ENCODE assay signal across 8 mouse cellular contexts in genomic region chr5:134581146-134581545, GRCm38 (mm10). TPM values are rescaled to one million over a fixed set of nuclear protein-coding genes. Genes with fewer than 3 reads are reported as not detected.
DNase-seq lines count a peak whose midpoint lies in the region; ATAC-seq lines count a peak whose summit lies in the region.

TSS of gene Rfc2 (plus strand) at chr5:134581366.

- no peaks in the 10 kb centered on the region for H3K9me3 ChIP-seq in forebrain, embryonic 14.5 days (replicated peaks; ENCODE audit: control insufficient read depth, low read length)
- no peaks in the 10 kb centered on the region for H3K9me3 ChIP-seq in hindbrain, embryonic 11.5 days (ENCODE audit: control insufficient read depth, low read length)
- H3K9me3 ChIP-seq in midbrain, embryonic 15.5 days, result no peaks in the 10 kb centered on the region

- no peaks in the 10 kb centered on the region for H3K27me3 ChIP-seq in forebrain, embryonic 14.5 days (replicated peaks; ENCODE audit: control insufficient read depth, insufficient read depth, low read length)
- no peaks in the 10 kb centered on the region for H3K27me3 ChIP-seq in hindbrain, embryonic 11.5 days (ENCODE audit: control insufficient read depth, insufficient read depth, low read length)
- no peaks in the 10 kb centered on the region for H3K27me3 ChIP-seq in midbrain, embryonic 15.5 days (replicated peaks)

- DNase-seq in urinary bladder, postnatal 14 days (ENCODE audit: low spot score), result peak; percentile 50
- DNase-seq in urinary bladder, postnatal 25 days (ENCODE audit: low spot score), result no peak
- DNase-seq in forebrain, embryonic 14.5 days (ENCODE audit: low spot score), result no peak
- DNase-seq in hindbrain, embryonic 11.5 days (ENCODE audit: low spot score), result no peak
- DNase-seq in layer of hippocampus, postnatal 36 days, result no peak
- DNase-seq in cerebellum, adult 11 months, result no peak
- DNase-seq in thymus, postnatal 36 days, result no peak

- ATAC-seq in forebrain, embryonic 14.5 days, result no peak
- ATAC-seq in hindbrain, embryonic 11.5 days (ENCODE audit: low FRiP score), result no peak
- ATAC-seq in midbrain, embryonic 15.5 days (replicated peaks), result no peak

- no peak within 1 kb of the TSS for H3K9ac ChIP-seq in forebrain, embryonic 14.5 days (ENCODE audit: low read length)
- H3K9ac ChIP-seq in hindbrain, embryonic 11.5 days (ENCODE audit: low read depth, low read length), result no peak within 1 kb of the TSS
- H3K9ac ChIP-seq in midbrain, embryonic 15.5 days, result no peak within 1 kb of the TSS

- H3K4me3 ChIP-seq in forebrain, embryonic 14.5 days (ENCODE audit: low read depth, low read length), result no peak within 1 kb of the TSS
- no peak within 1 kb of the TSS for H3K4me3 ChIP-seq in hindbrain, embryonic 11.5 days (ENCODE audit: low read depth, low read length)
- H3K4me3 ChIP-seq in midbrain, embryonic 15.5 days, result no peak within 1 kb of the TSS

- H3K4me1 ChIP-seq in forebrain, embryonic 14.5 days (ENCODE audit: control insufficient read depth, insufficient read depth, low read length), result peaks cover 11% of the 10 kb centered on the region; the same call in 1 of the 2 replicates
- H3K4me1 ChIP-seq in hindbrain, embryonic 11.5 days (replicated peaks; ENCODE audit: control insufficient read depth, insufficient read depth, low read length), result no peaks in the 10 kb centered on the region
- peaks cover 8% of the 10 kb centered on the region for H3K4me1 ChIP-seq in midbrain, embryonic 15.5 days

- 81% methylated on average over 5 of the region's 5 CpGs for WGBS in forebrain, embryonic 14.5 days
- WGBS in hindbrain, embryonic 11.5 days, result 92% methylated on average over 5 of the region's 5 CpGs
- 86% methylated on average over 5 of the region's 5 CpGs for WGBS in midbrain, embryonic 15.5 days

- H3K4me2 ChIP-seq in forebrain, embryonic 14.5 days (ENCODE audit: low read length), result no peak within 1 kb of the TSS
- H3K4me2 ChIP-seq in hindbrain, embryonic 11.5 days (replicated peaks; ENCODE audit: low read depth, low read length), result no peak within 1 kb of the TSS
- no peak within 1 kb of the TSS for H3K4me2 ChIP-seq in midbrain, embryonic 15.5 days

- H3K27ac ChIP-seq in forebrain, embryonic 14.5 days (ENCODE audit: low read depth, low read length), result no peak within 1 kb of the TSS
- no peak within 1 kb of the TSS for H3K27ac ChIP-seq in hindbrain, embryonic 11.5 days (ENCODE audit: low read depth, low read length)
- H3K27ac ChIP-seq in midbrain, embryonic 15.5 days, result no peak within 1 kb of the TSS

- H3K36me3 ChIP-seq in forebrain, embryonic 14.5 days (ENCODE audit: control insufficient read depth, insufficient read depth, low read length), result no peaks in the 10 kb centered on the region
- no peaks in the 10 kb centered on the region for H3K36me3 ChIP-seq in hindbrain, embryonic 11.5 days (ENCODE audit: control insufficient read depth, insufficient read depth, low read length)
- H3K36me3 ChIP-seq in midbrain, embryonic 15.5 days (replicated peaks), result no peaks in the 10 kb centered on the region

RNA-seq across cellular contexts. Expression of gene Rfc2, which starts in this region (rescaled TPM):
- 240 and 256 TPM in 2 replicates for polyA plus RNA-seq in forebrain, embryonic 14.5 days (2014; fragmentation: Nextera tagmentation; extraction: Ambion mirVana)
- 291 and 298 TPM in 2 replicates for polyA plus RNA-seq in hindbrain, embryonic 11.5 days (2014; fragmentation: Nextera tagmentation; extraction: Ambion mirVana)
- 10 to 100 TPM; 50.0 to 50.5 TPM for total RNA-seq in layer of hippocampus, postnatal 36 days (2021)
- 191 and 194 TPM in 2 replicates for polyA plus RNA-seq in midbrain, embryonic 15.5 days (2015; fragmentation: Nextera tagmentation; extraction: Ambion mirVana)
